Mouse (Mus musculus) lung, embryonic 14.5 days (tissue): ENCODE data around the gene Thsd7a. TPM values are rescaled to one million over a fixed set of nuclear protein-coding genes. Genes with fewer than 3 reads are reported as not detected.

Experiments
- ATAC-seq: fragments of 200-750 bp; cut with Nextera tagmentation; 2 replicates; pipeline ENCODE4 v1.8.0; 2017; ENCODE audit warnings: mild to moderate bottlenecking, moderate TSS enrichment, moderate library complexity; ENCODE audit not compliant: insufficient read depth
- DNase-seq: peaks from one replicate; pipeline ENCODE4 v3.0.0-alpha.2; 2015
- H3K27ac ChIP-seq: fragments of 300-500 bp; sonication (generic); 2 replicates; pipeline ENCODE4 v1.5.1; 2014; ENCODE audit warnings: low read depth, mild to moderate bottlenecking, moderate library complexity
- H3K27me3 ChIP-seq: fragments of 300-500 bp; sonication (generic); 2 replicates; pipeline ENCODE4 v1.6.1; 2014; ENCODE audit warnings: low read length, control low read depth; ENCODE audit not compliant: insufficient read depth
- H3K36me3 ChIP-seq: fragments of 300-500 bp; sonication (generic); 2 replicates; pipeline ENCODE4 v1.6.1; 2014; ENCODE audit warnings: control low read depth; ENCODE audit not compliant: insufficient read depth
- H3K4me1 ChIP-seq: fragments of 300-500 bp; sonication (generic); 2 replicates; pipeline ENCODE4 v1.6.1; 2014; ENCODE audit warnings: antibody characterized with exemption, control low read depth; ENCODE audit not compliant: insufficient read depth
- H3K4me2 ChIP-seq: fragments of 300-500 bp; sonication (generic); 2 replicates; pipeline ENCODE4 v1.6.1; 2014; ENCODE audit warnings: mild to moderate bottlenecking
- H3K4me3 ChIP-seq: fragments of 300-500 bp; sonication (generic); 2 replicates; pipeline ENCODE4 v1.5.1; 2014; ENCODE audit warnings: low read depth, low read length
- H3K9ac ChIP-seq: fragments of 300-500 bp; sonication (generic); 2 replicates; pipeline ENCODE4 v1.6.1; 2014
- H3K9me3 ChIP-seq: fragments of 300-500 bp; sonication (generic); 2 replicates; pipeline ENCODE4 v1.6.1; 2016; ENCODE audit warnings: low read depth, low read length, control low read depth
- CTCF ChIP-seq: IDR thresholded peaks from 2 replicates; pipeline ENCODE4 v1.5.1; 2016; ENCODE audit warnings: antibody characterized with exemption, low read depth
- WGBS: fragments of 180-500 bp; shearing (Covaris S2); extraction: QIAGEN DNeasy Blood & Tissue Kit; methylation state at CpG from one replicate; pipeline ENCODE4 v1.1.7; 2014; 5-methylcytosine and 5-hydroxymethylcytosine counted together
- polyA plus RNA-seq: library from polyadenylated mRNA; unstranded; fragments of >200 nt; fragmentation: Nextera tagmentation; extraction: Ambion mirVana; gene quantifications from 2 replicates; pipeline ENCODE4 v1.2.1, GENCODE M21; 2014

Gene Thsd7a
- polyA plus RNA-seq, 1 experiment from 2014 or later = 1.3 TPM

DNA sequence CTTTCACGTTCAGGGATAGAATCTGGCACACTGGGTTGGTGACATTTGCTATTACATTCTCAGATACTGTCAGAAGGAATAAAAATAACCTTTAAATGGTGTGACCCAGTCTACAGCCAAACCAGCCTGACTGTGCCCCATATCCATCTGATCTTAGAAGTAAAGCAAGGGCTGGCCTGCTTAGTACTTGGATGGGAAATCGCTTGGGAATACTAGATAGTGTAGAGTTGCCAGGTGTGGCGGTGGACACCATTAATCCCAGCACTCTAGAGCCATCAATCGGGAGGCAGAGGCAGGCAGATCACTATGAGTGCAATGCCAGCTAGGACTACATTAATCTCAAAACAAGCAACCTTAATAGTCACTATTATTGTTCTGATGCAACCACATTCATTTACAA is 6.4 kb downstream of the Thsd7a start:
- Histone ChIP-seq H3K27me3 (no peaks in the 10 kb centered on the region), H3K4me2 (no peak overlapping the region), H3K9ac (no peak overlapping the region), H3K36me3 (no peaks in the 10 kb centered on the region), H3K9me3 (no peaks in the 10 kb centered on the region), H3K4me1 (no peaks in the 10 kb centered on the region), H3K4me3 (no peak overlapping the region), H3K27ac (no peak overlapping the region)
- DNase-seq (no peak), ATAC-seq (no peak)
- WGBS = 75% methylated on average over 4 of the region's 4 CpGs
- no peak for TF ChIP-seq CTCF

DNA sequence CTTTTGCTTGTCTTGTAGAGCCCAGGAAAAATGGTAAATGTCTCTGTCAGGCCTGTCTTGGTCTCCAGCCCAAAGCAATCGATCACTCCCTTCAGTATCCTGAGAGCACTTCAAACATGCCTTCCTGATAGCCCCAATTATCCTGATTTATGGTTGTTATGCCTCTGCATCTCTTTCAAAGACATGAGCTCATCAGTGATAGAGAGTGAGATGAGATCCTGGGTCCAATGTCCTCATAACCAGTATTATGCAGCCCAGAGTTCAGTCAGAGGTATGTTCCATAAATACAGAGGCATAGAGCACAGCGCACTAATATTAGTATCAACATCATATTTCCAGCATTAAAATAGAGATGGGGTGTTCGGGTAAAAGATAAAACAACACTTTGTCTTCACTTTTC is 15.3 kb downstream of the Thsd7a start:
- no peak for TF ChIP-seq CTCF
- DNase-seq (no peak), ATAC-seq (no peak)
- Histone ChIP-seq H3K9ac (no peak overlapping the region), H3K27me3 (no peaks in the 10 kb centered on the region), H3K4me3 (no peak overlapping the region), H3K4me1 (no peaks in the 10 kb centered on the region), H3K36me3 (no peaks in the 10 kb centered on the region), H3K27ac (no peak overlapping the region), H3K4me2 (no peak overlapping the region), H3K9me3 (no peaks in the 10 kb centered on the region)
- WGBS = 56% methylated on average over 3 of the region's 3 CpGs

DNA sequence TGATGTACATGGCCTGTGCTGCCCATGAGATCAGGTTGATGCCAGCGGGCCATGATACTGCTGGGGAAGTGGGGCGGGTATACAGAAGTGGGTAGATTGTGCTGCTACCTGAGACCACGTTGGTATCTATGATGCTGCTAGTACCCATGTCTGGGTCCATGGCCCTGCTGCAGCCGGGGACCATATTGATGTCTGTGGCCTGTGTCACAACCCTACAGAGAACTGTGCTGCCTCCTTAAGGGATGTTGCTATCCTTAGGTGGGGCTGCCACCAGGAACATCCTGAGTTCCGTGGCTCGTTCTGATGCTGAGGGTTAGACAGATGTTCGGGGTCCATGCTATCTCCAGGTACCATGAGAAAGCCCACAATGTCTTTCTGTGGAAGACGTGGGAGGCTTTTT is 33.1 kb downstream of the Thsd7a start:
- no peak for DNase-seq
- no peaks in the 10 kb centered on the region for H3K27me3 ChIP-seq
- 91% methylated on average over 8 of the region's 8 CpGs for WGBS
- no peak for ATAC-seq
- TF ChIP-seq CTCF = no peak
- H3K9me3 ChIP-seq = no peaks in the 10 kb centered on the region
- no peak overlapping the region for H3K4me3 ChIP-seq
- no peak overlapping the region for H3K4me2 ChIP-seq
- H3K36me3 ChIP-seq = no peaks in the 10 kb centered on the region
- H3K27ac ChIP-seq = no peak overlapping the region
- no peak overlapping the region for H3K9ac ChIP-seq
- no peaks in the 10 kb centered on the region for H3K4me1 ChIP-seq

DNA sequence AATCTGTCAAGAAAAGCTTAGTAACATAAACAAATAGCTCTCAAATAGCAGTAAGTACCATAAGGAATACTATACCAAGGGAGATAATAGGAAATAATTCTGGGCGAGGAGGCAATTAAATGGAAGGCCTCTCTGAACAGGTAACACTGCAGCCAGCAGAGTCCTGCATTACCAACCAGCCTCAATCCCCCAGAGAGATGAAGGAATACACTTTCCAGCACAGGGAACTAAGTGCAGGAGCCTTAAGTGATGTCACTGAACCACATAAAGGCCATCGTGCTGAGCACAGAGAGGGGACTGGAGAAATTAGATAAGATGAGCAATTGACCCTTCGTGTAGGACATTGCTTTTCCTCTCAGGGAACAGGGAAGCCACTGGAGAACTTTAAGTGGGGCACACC is 36.6 kb downstream of the Thsd7a start:
- DNase-seq = no peak
- ATAC-seq = no peak
- Histone ChIP-seq H3K4me2 (no peak overlapping the region), H3K36me3 (no peaks in the 10 kb centered on the region), H3K4me3 (no peak overlapping the region), H3K9me3 (no peaks in the 10 kb centered on the region), H3K9ac (no peak overlapping the region), H3K4me1 (no peaks in the 10 kb centered on the region), H3K27ac (no peak overlapping the region), H3K27me3 (no peaks in the 10 kb centered on the region)
- no peak for TF ChIP-seq CTCF
- 57% methylated on average over 3 of the region's 3 CpGs for WGBS

DNA sequence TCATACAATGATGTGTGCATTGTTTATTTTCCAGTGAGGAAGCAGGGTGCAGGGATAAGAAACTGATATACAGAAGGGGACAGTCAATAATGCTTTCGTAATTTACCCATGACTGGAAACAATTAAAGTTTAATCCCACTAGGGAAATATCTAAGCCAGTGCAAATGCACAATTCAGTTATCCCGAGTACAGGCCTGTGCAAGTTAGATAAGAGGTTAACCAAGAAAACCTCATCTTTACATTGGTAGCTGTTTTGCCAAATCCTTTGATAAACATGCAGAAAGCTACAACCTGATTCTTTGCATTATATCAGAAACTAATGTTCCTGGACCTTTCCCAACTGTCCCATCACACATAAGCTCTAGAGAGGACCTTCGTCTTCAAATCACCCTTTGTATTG is 46.3 kb downstream of the Thsd7a start:
- no peak overlapping the region for H3K27ac ChIP-seq
- 63% methylated on average over 3 of the region's 3 CpGs for WGBS

DNA sequence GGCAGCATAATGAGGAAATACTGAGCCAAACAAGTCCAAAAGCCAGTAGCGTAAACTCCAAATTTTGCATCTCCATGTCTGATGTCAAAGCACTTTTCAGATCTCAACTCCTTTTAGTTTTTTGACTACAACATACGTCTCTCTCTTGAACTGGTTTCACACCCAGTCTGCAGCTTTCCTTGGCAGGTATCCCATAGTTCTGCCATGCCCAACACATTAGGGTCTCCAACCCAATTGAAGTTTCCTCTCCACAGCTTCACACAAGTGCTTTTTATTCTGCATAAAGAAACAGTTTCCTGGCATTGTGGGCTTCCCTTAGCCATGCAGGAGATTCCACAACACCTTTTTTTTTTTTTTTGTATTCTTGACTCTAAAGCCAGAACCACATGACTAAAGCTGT is 50.1 kb downstream of the Thsd7a start:
- H3K9ac ChIP-seq = no peak overlapping the region
- H3K4me1 ChIP-seq = no peaks in the 10 kb centered on the region
- ATAC-seq = no peak
- 67% methylated on average over 2 of the region's 2 CpGs for WGBS
- H3K4me2 ChIP-seq = no peak overlapping the region
- H3K36me3 ChIP-seq = no peaks in the 10 kb centered on the region
- H3K9me3 ChIP-seq = no peaks in the 10 kb centered on the region
- H3K4me3 ChIP-seq = no peak overlapping the region
- DNase-seq = no peak
- no peak overlapping the region for H3K27ac ChIP-seq
- H3K27me3 ChIP-seq = no peaks in the 10 kb centered on the region
- TF ChIP-seq CTCF = no peak

More for the DNA sequence above, 46.3 kb downstream of the Thsd7a start:
- Histone ChIP-seq H3K4me1 (no peaks in the 10 kb centered on the region), H3K4me3 (no peak overlapping the region), H3K9ac (no peak overlapping the region), H3K9me3 (no peaks in the 10 kb centered on the region), H3K36me3 (no peaks in the 10 kb centered on the region), H3K4me2 (no peak overlapping the region), H3K27me3 (no peaks in the 10 kb centered on the region)
- no peak for TF ChIP-seq CTCF
- DNase-seq = no peak
- no peak for ATAC-seq

DNA sequence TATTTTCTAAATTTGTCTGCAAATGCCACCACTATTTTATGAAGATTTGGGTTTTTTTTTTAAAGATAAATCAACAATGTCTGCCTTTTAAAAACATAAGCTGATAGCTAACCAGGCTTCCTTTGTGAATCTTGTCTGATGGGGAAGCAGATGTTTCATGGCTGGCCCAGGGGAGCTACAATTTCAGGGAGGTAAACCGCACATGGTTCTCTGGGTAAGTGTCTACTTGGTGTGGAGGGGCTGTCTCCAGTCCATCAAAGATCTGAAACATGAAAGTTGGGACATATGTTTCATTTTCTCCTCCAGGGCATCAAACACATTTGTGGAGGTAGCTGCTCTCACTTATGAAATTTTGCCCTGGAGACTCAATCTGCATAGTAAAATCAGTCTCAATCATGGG is 55.5 kb downstream of the Thsd7a start:
- H3K4me3 ChIP-seq = no peak overlapping the region
- no peak for TF ChIP-seq CTCF
- no peak overlapping the region for H3K9ac ChIP-seq
- H3K27ac ChIP-seq = no peak overlapping the region
- no peaks in the 10 kb centered on the region for H3K4me1 ChIP-seq
- H3K36me3 ChIP-seq = no peaks in the 10 kb centered on the region
- H3K4me2 ChIP-seq = no peak overlapping the region
- no peaks in the 10 kb centered on the region for H3K27me3 ChIP-seq
- H3K9me3 ChIP-seq = no peaks in the 10 kb centered on the region
- ATAC-seq (no peak), DNase-seq (no peak)
- 80% methylated on average over 1 of the region's 1 CpGs for WGBS

DNA sequence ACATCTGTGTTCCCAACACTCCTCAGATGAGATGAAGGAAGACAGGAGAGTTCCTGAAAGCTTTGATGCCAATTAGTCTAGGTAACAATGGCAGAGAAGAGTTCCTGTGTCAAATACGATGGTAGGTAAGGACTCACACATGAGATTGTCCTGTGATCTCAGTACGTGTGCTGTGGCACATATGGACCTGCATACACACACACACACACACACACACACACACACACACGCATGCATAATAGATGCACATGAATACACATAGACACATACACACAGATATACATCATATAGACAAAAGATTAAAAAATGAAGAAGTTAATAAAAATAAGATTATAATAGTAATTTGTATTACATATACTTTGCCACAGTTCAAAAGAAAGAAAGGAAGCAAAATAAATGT is 56.0 kb downstream of the Thsd7a start:
- no peaks in the 10 kb centered on the region for H3K9me3 ChIP-seq
- no peaks in the 10 kb centered on the region for H3K27me3 ChIP-seq
- H3K4me1 ChIP-seq = no peaks in the 10 kb centered on the region
- H3K4me3 ChIP-seq = no peak overlapping the region
- H3K36me3 ChIP-seq = no peaks in the 10 kb centered on the region
- no peak overlapping the region for H3K9ac ChIP-seq
- H3K27ac ChIP-seq = no peak overlapping the region
- WGBS = 90% methylated on average over 3 of the region's 3 CpGs
- TF ChIP-seq CTCF = no peak
- ATAC-seq (no peak), DNase-seq (no peak)
- H3K4me2 ChIP-seq = no peak overlapping the region
